ENCODE assay signal across 16 mouse cellular contexts in the genomic region with DNA sequence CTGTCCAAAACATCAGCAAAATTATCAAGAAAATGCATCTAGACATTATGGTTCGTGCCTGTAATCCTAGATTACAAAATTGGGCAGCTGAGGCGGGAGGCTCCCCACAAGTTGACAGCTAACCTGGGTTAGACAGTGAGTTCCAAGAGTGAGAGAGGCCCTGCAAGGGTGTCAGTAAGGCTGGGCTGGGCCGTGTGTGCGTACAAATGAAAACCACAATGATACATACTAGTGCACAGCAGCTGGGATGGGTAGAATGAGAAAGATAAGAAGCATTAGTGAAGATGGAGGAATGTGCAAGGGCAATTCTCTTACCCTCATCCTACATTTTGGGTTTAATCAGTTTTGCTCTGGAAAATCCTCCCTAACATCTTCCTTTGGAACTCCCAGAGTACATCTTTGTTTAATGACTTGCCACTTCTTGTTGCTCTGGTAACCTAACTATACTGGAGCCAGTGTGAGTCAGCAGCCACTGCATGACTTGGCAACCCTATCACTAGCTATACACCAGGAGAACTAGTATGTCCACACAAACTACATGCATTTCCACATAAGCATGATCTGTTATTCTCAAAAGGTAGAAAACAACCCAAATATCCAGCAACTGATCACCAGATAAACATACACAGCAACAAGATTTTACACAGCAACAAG. TPM values are rescaled to one million over a fixed set of nuclear protein-coding genes. Genes with fewer than 3 reads are reported as not detected.
DNase-seq lines count a peak whose midpoint lies in the region; ATAC-seq and TF ChIP-seq lines count a peak whose summit lies in the region.
"Had no signal": no experiment of that assay in that cellular context is flagged by ENCODE, and none has a peak within 500 bp of the region (broad histone marks: within the 10 kb centered on the region; RNA-seq: fewer than 3 reads in every experiment).

No protein-coding gene starts in this region.

- peak overlapping the region; percentile 98 for H3K27ac ChIP-seq in liver, embryonic 14.5 days
- H3K27ac ChIP-seq: embryonic facial prominence, embryonic 13.5 days; left cerebral cortex, adult 2 months; macrophage had no signal

- no peaks in the 10 kb centered on the region for H3K27me3 ChIP-seq in liver, embryonic 14.5 days (ENCODE audit: control insufficient read depth, insufficient read depth, low read length)
- H3K27me3 ChIP-seq: embryonic facial prominence, embryonic 13.5 days had no signal

- no peaks in the 10 kb centered on the region for H3K9me3 ChIP-seq in liver, embryonic 14.5 days (ENCODE audit: control insufficient read depth, low read length)
- H3K9me3 ChIP-seq: embryonic facial prominence, embryonic 13.5 days had no signal

- H3K4me2 ChIP-seq in liver, embryonic 14.5 days (ENCODE audit: low read depth), result peak overlapping the region; percentile 56
- H3K4me2 ChIP-seq: embryonic facial prominence, embryonic 13.5 days had no signal

- 15% methylated on average over 4 of the region's 4 CpGs for WGBS in liver, embryonic 14.5 days (ENCODE audit: insufficient replicate concordance)

- DNase-seq in adrenal gland, postnatal 14 days, result peak; percentile 22
- no peak for DNase-seq in adrenal gland, postnatal 10 days
- DNase-seq in spleen, adult 12 weeks (ENCODE audit: low spot score), result peak; percentile 58
- DNase-seq in spleen, adult 18-20 months, result no peak
- peak; percentile 79 to 90 (median 82) for DNase-seq in liver, embryonic 14.5 days (ENCODE audit: low read depth in 3 of 3, low spot score in 3 of 3)
- DNase-seq in ovary, postnatal 10 days (ENCODE audit: low spot score), result no peak
- DNase-seq in embryo, embryonic 9.5 days (ENCODE audit: extremely low spot score), result no peak
- DNase-seq in thymus, postnatal 4 days, result no peak
- DNase-seq: B cell, adult 2 months; cerebellum, adult 2 months; heart, postnatal 36 days; thymus, postnatal 25 days had no signal

- peak; percentile 65 for TF ChIP-seq EP300 in liver, embryonic 14.5 days (IDR thresholded peaks at IDR 0.05; ENCODE audit: low read depth)

- peak overlapping the region; percentile 51 for H3K9ac ChIP-seq in liver, embryonic 14.5 days (replicated peaks)
- H3K9ac ChIP-seq: embryonic facial prominence, embryonic 13.5 days had no signal

- TF ChIP-seq CTCF in liver, embryonic 14.5 days (IDR thresholded peaks at IDR 0.05; ENCODE audit: low read depth), result no peak

- H3K4me1 ChIP-seq in liver, embryonic 14.5 days (replicated peaks; ENCODE audit: control insufficient read depth in 2 of 2, insufficient read depth in 2 of 2, low read length in 1 of 2), result peaks cover 24 to 26% of the 10 kb centered on the region in 2 experiments

- peaks cover 41% of the 10 kb centered on the region for H3K36me3 ChIP-seq in liver, embryonic 14.5 days (replicated peaks; ENCODE audit: control insufficient read depth, insufficient read depth, low read depth)

- ATAC-seq in liver, embryonic 14.5 days (ENCODE audit: insufficient read depth), result peak; percentile 96

- peak overlapping the region; percentile 22 to 27; a peak in 2 of 4 replicates for H3K4me3 ChIP-seq in liver, embryonic 14.5 days (ENCODE audit: insufficient read depth in 1 of 2, low read depth in 2 of 2, low read length in 2 of 2)
- H3K4me3 ChIP-seq: embryonic facial prominence, embryonic 13.5 days; left cerebral cortex, adult 2 months had no signal

RNA-seq across cellular contexts. Expression of gene Fbxl3, which starts 12.6 kb away (rescaled TPM):
- 69.7 and 89.3 TPM in 2 replicates for total RNA-seq in adrenal gland, postnatal 14 days (2021)
- 10 to 100 TPM; 66.4 to 75.9 TPM for total RNA-seq in adrenal gland, postnatal 10 days (2021)
- 17.3 and 21.9 TPM in 2 replicates for polyA plus RNA-seq in liver, embryonic 14.5 days (2012; rRNA removed)
- polyA plus RNA-seq in liver, embryonic 14.5 days (2014; fragmentation: Nextera tagmentation; extraction: Ambion mirVana), result 12.6 and 16.0 TPM in 2 replicates

RNA-seq across cellular contexts. Expression of gene Cln5, which starts 16.8 kb away (rescaled TPM):
- 24.1 and 26.0 TPM in 2 replicates for total RNA-seq in adrenal gland, postnatal 14 days (2021)
- 10 to 100 TPM; 20.6 to 20.8 TPM for total RNA-seq in adrenal gland, postnatal 10 days (2021)
- 6.7 and 9.7 TPM in 2 replicates for polyA plus RNA-seq in liver, embryonic 14.5 days (2012; rRNA removed)
- polyA plus RNA-seq in liver, embryonic 14.5 days (2014; fragmentation: Nextera tagmentation; extraction: Ambion mirVana), result 17.6 and 20.2 TPM in 2 replicates

RNA-seq across cellular contexts. Expression of gene Acod1, which starts 40.0 kb away (rescaled TPM):
- not detected in 2 replicates for total RNA-seq in adrenal gland, postnatal 14 days (2021)
- total RNA-seq in adrenal gland, postnatal 10 days (2021), result not detected
- polyA plus RNA-seq in liver, embryonic 14.5 days (2012; rRNA removed), result 0.03 and 0.08 TPM in 2 replicates
- polyA plus RNA-seq in liver, embryonic 14.5 days (2014; fragmentation: Nextera tagmentation; extraction: Ambion mirVana), result 0.06 and 0.15 TPM in 2 replicates
- total RNA-seq: heart, postnatal 36 days; left cerebral cortex, adult 2 months had no signal
- polyA plus RNA-seq: embryonic facial prominence, embryonic 13.5 days; kidney, embryonic 16.5 days had no signal

Comparison
In these comparisons a context has a peak if more than half of its experiments do, and no peak if none do; other contexts are left out.
1. DNase-seq: peak in adrenal gland, postnatal 14 days (single experiment), spleen, adult 12 weeks (single experiment) and liver, embryonic 14.5 days (3 of 3); none in adrenal gland, postnatal 10 days (single experiment), spleen, adult 18-20 months (0 of 2), ovary, postnatal 10 days (single experiment), embryo, embryonic 9.5 days (single experiment) and thymus, postnatal 4 days (single experiment).